Mouse (Mus musculus): ENCODE measurements around the gene Cep112.

Gene Cep112

GRCm38 (mm10) chr11:108909396-108910195 is 484.6 kb downstream of the Cep112 start:
- no peak for DNase-seq (ENCODE audit: low spot score)

Data from layer of hippocampus, adult 9-10 months (tissue).